Mouse (Mus musculus) embryonic fibroblast, embryonic 13.5 days (primary cell): ENCODE data around the gene Fbxo9. TPM values are rescaled to one million over a fixed set of nuclear protein-coding genes. Genes with fewer than 3 reads are reported as not detected.

ENCODE experiments used
- H3K27ac ChIP-seq: 2 replicates; pipeline ENCODE4 v1.5.1; 2012; ENCODE audit warnings: low read length, control low read depth, inconsistent platforms; ENCODE audit not compliant: insufficient read depth
- H3K4me1 ChIP-seq: 2 replicates; pipeline ENCODE4 v1.6.1; 2011; ENCODE audit warnings: low read length; ENCODE audit not compliant: control insufficient read depth, insufficient read depth
- H3K4me3 ChIP-seq: 2 replicates; pipeline ENCODE4 v1.5.1; 2011; ENCODE audit warnings: mild to moderate bottlenecking, control low read depth, low read length; ENCODE audit not compliant: insufficient read depth
- CTCF ChIP-seq: IDR thresholded peaks from 2 replicates; pipeline ENCODE4 v1.5.1; 2011; ENCODE audit warnings: mild to moderate bottlenecking, control low read depth, low read length, moderate library complexity, borderline replicate concordance; ENCODE audit not compliant: insufficient read depth
- POLR2A ChIP-seq: IDR thresholded peaks from 2 replicates; pipeline ENCODE4 v1.6.1; 2011; ENCODE audit warnings: low read depth, mild to moderate bottlenecking, control low read depth, low read length, moderate library complexity
- polyA plus RNA-seq: library from polyadenylated mRNA; stranded (reverse); fragments of >200 nt; gene quantifications from 2 replicates; pipeline ENCODE4 v1.2.4, GENCODE M21; 2011; ENCODE audit warnings: low read depth; ENCODE audit not compliant: missing spikeins, insufficient read length

The Fbxo9 gene
- polyA plus RNA-seq, 1 experiment, result 22.2 TPM

- TF ChIP-seq POLR2A, result no peak
- TF ChIP-seq CTCF, result no peak
- H3K4me1 ChIP-seq, result no peaks in the 10 kb centered on the region
- H3K27ac ChIP-seq, result no peak overlapping the region
- H3K4me3 ChIP-seq, result no peak overlapping the region
Observed at GRCm38 (mm10) chr9:78111456-78111855, 2.6 kb upstream of the Fbxo9 start.

- H3K27ac ChIP-seq, result no peak overlapping the region
- no peaks in the 10 kb centered on the region for H3K4me1 ChIP-seq
- TF ChIP-seq CTCF (no peak), POLR2A (no peak)
- peak overlapping the region; percentile 58 for H3K4me3 ChIP-seq
Observed at GRCm38 (mm10) chr9:78109656-78110055, 791 bp upstream of the Fbxo9 start.

GRCm38 (mm10) chr9:78107912-78108795, 711 bp downstream of the Fbxo9 start:
- peak; percentile 94 for TF ChIP-seq POLR2A
- TF ChIP-seq CTCF, result no peak
- Histone ChIP-seq H3K4me3 (peak overlapping the region; percentile 72), H3K27ac (peak overlapping the region; percentile 94), H3K4me1 (no peaks in the 10 kb centered on the region)

- peak overlapping the region; percentile 72 for H3K4me3 ChIP-seq
- TF ChIP-seq POLR2A, result no peak
- TF ChIP-seq CTCF, result no peak
Observed at GRCm38 (mm10) chr9:78107582-78107911, 1.3 kb downstream of the Fbxo9 start.

GRCm38 (mm10) chr9:78106821-78107220, 2.0 kb downstream of the Fbxo9 start:
- Histone ChIP-seq H3K4me3 (no peak overlapping the region), H3K4me1 (no peaks in the 10 kb centered on the region), H3K27ac (no peak overlapping the region)
- no peak for TF ChIP-seq POLR2A
- no peak for TF ChIP-seq CTCF

More at GRCm38 (mm10) chr9:78107582-78107911, 1.3 kb downstream of the Fbxo9 start:
- Histone ChIP-seq H3K27ac (no peak overlapping the region), H3K4me1 (no peaks in the 10 kb centered on the region)

- TF ChIP-seq CTCF (no peak), POLR2A (no peak)
- peaks cover 4% of the 10 kb centered on the region; the same call in 1 of the 2 replicates for H3K4me1 ChIP-seq
- no peak overlapping the region for H3K27ac ChIP-seq
- no peak overlapping the region for H3K4me3 ChIP-seq
Observed at GRCm38 (mm10) chr9:78105501-78105932, 3.3 kb downstream of the Fbxo9 start.

GRCm38 (mm10) chr9:78104973-78105372, 3.9 kb downstream of the Fbxo9 start:
- Histone ChIP-seq H3K27ac (no peak overlapping the region), H3K4me1 (peaks cover 4% of the 10 kb centered on the region; the same call in 1 of the 2 replicates), H3K4me3 (no peak overlapping the region)
- TF ChIP-seq POLR2A (no peak), CTCF (no peak)

- TF ChIP-seq POLR2A, result no peak
- TF ChIP-seq CTCF, result no peak
- Histone ChIP-seq H3K27ac (no peak overlapping the region), H3K4me1 (peaks cover 4% of the 10 kb centered on the region; the same call in 1 of the 2 replicates), H3K4me3 (no peak overlapping the region)
Observed at GRCm38 (mm10) chr9:78103965-78104560, 4.8 kb downstream of the Fbxo9 start.

- peaks cover 4% of the 10 kb centered on the region; the same call in 1 of the 2 replicates for H3K4me1 ChIP-seq
- TF ChIP-seq POLR2A, result no peak
- TF ChIP-seq CTCF, result no peak
- no peak overlapping the region for H3K4me3 ChIP-seq
- H3K27ac ChIP-seq, result no peak overlapping the region
Observed at GRCm38 (mm10) chr9:78101431-78101830, 7.4 kb downstream of the Fbxo9 start.

GRCm38 (mm10) chr9:78100956-78101355, 7.9 kb downstream of the Fbxo9 start:
- H3K4me1 ChIP-seq, result peaks cover 4% of the 10 kb centered on the region; the same call in 1 of the 2 replicates
- H3K27ac ChIP-seq, result no peak overlapping the region
- no peak overlapping the region for H3K4me3 ChIP-seq
- no peak for TF ChIP-seq POLR2A
- TF ChIP-seq CTCF, result no peak
